Mouse (Mus musculus) lung, postnatal 0 days (tissue): Measurements from ENCODE around the gene Sox15. TPM values are rescaled to one million over a fixed set of nuclear protein-coding genes. Genes with fewer than 3 reads are reported as not detected.
"Not testable (repeated sequence)": the region's sequence is repeated elsewhere in the genome, so short reads cannot be mapped to it uniquely, and the experiment has no call there.

Experiments used
- ATAC-seq: fragments of 200-750 bp; cut with Nextera tagmentation; 2 replicates; pipeline ENCODE4 v1.8.0; 2017; ENCODE audit warnings: moderate library complexity
- DNase-seq: peaks from one replicate; pipeline ENCODE4 v3.0.0-alpha.2; 2016; ENCODE audit warnings: low spot score
- H3K27ac ChIP-seq: fragments of 300-500 bp; sonication (generic); 2 replicates; pipeline ENCODE4 v1.5.1; 2014; ENCODE audit warnings: antibody characterized with exemption, mild to moderate bottlenecking, low read length, mixed read lengths
- H3K27me3 ChIP-seq: fragments of 300-500 bp; sonication (generic); replicated peaks from 2 replicates; pipeline ENCODE4 v1.6.1; 2014; ENCODE audit warnings: low read length, mixed read lengths; ENCODE audit not compliant: insufficient read depth
- H3K36me3 ChIP-seq: fragments of 300-500 bp; sonication (generic); 2 replicates; pipeline ENCODE4 v1.6.1; 2014; ENCODE audit warnings: low read length, mixed read lengths; ENCODE audit not compliant: insufficient read depth
- H3K4me1 ChIP-seq: fragments of 300-500 bp; sonication (generic); 2 replicates; pipeline ENCODE4 v1.6.1; 2014; ENCODE audit warnings: antibody characterized with exemption, low read depth, low read length, mixed read lengths; ENCODE audit not compliant: insufficient read depth
- H3K4me2 ChIP-seq: fragments of 300-500 bp; sonication (generic); replicated peaks from 2 replicates; pipeline ENCODE4 v1.6.1; 2014; ENCODE audit warnings: low read depth, mild to moderate bottlenecking, low read length, moderate library complexity, mixed read lengths
- H3K4me3 ChIP-seq: fragments of 300-500 bp; sonication (generic); 2 replicates; pipeline ENCODE4 v1.5.1; 2014; ENCODE audit warnings: low read depth, low read length
- H3K9ac ChIP-seq: fragments of 300-500 bp; sonication (generic); replicated peaks from 2 replicates; pipeline ENCODE4 v1.6.1; 2014; ENCODE audit warnings: low read depth, mild to moderate bottlenecking
- H3K9me3 ChIP-seq: fragments of 300-500 bp; sonication (generic); 2 replicates; pipeline ENCODE4 v1.6.1; 2016; ENCODE audit warnings: low read length, mixed read lengths
- CTCF ChIP-seq: IDR thresholded peaks from 2 replicates; pipeline ENCODE4 v1.5.1; 2016; ENCODE audit warnings: antibody characterized with exemption, mild to moderate bottlenecking
- EP300 ChIP-seq: IDR thresholded peaks from 2 replicates; pipeline ENCODE4 v1.6.1; 2016; ENCODE audit warnings: antibody characterized with exemption, mild to moderate bottlenecking, control low read depth
- WGBS: fragments of 180-500 bp; shearing (Covaris S2); extraction: QIAGEN DNeasy Blood & Tissue Kit; methylation state at CpG from one replicate; pipeline ENCODE4 v1.1.7; 2014; 5-methylcytosine and 5-hydroxymethylcytosine counted together
- polyA plus RNA-seq: library from polyadenylated mRNA; unstranded; fragments of >200 nt; fragmentation: Nextera tagmentation; extraction: Ambion mirVana; gene quantifications from 2 replicates; pipeline ENCODE4 v1.2.1, GENCODE M21; 2015

Gene Sox15
- polyA plus RNA-seq, 1 experiment from 2014 or later = 0.14 TPM

DNA sequence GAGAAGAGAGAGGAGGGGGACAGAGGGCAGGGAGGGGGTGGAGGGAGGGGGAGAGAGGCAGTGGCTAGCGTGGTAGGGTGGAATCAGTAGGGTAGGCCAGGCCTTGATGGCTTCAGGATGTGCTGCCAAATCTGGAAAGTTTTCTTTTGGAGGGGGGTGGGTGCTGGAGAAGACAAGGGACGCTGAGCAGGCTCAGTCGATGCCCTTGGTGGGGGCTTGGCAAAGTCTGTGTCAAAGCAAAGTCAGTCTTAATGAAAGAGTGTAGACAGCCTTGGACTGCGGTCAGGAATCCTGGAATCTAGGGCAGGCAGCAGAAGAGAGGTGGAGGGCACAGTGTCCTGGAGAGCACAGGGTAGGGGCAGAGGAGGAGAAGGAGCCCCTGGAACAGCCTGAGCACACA is 44.2 kb upstream of the Sox15 start:
- no peak overlapping the region for H3K27ac ChIP-seq
- no peaks in the 10 kb centered on the region for H3K36me3 ChIP-seq
- no peak for DNase-seq
- ATAC-seq = no peak
- no peak overlapping the region for H3K4me3 ChIP-seq
- H3K9me3 ChIP-seq = no peaks in the 10 kb centered on the region
- H3K9ac ChIP-seq = no peak overlapping the region
- TF ChIP-seq CTCF = no peak
- TF ChIP-seq EP300 = no peak
- H3K27me3 ChIP-seq = no peaks in the 10 kb centered on the region
- no peak overlapping the region for H3K4me2 ChIP-seq
- H3K4me1 ChIP-seq = peaks cover 8% of the 10 kb centered on the region; the same call in 1 of the 2 replicates
- 63% methylated on average over 4 of the region's 4 CpGs for WGBS

DNA sequence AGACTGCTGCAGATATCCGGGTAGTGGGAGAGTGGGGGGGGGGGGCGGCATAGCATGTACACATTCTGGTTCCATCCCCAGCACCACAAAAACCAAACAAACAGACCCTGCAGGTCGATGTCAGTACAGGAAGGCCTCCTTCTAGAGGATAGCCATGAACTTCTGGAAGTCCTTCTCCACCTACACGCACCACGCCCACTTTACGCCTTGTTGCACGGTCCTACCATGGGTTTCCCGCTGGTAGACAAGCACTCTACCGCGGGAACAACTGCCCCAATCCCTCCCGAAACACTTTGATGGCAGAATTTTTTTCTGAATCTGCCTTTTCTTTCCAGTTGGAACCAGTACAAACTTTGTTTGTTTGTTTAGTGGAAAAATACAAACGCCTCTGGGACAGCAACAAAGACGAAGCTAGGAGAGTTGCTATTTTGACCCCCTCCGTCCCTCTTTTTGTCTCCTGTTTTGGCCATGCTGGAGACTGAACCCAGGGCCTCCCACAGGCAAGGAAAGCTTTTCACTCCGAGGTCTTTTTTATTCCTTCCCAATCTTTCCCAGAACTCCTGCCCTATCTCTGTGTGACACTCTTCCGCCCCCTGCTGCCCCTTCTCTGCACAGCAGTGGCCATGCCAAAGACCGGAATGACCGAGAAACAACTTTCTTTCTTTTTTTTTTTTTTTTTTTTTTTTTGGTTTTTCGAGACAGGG is 41.4 kb upstream of the Sox15 start:
- Histone ChIP-seq H3K4me3 (no peak overlapping the region), H3K27ac (no peak overlapping the region), H3K4me2 (peak overlapping the region; percentile 36), H3K9me3 (no peaks in the 10 kb centered on the region), H3K36me3 (no peaks in the 10 kb centered on the region), H3K27me3 (no peaks in the 10 kb centered on the region), H3K9ac (0 out of 2 replicates have a peak overlapping the region, but pooled peaks have one; percentile 16), H3K4me1 (peaks cover 4% of the 10 kb centered on the region; the same call in 1 of the 2 replicates)
- DNase-seq (peak; percentile 94), ATAC-seq (peak; percentile 84)
- no peak for TF ChIP-seq EP300
- TF ChIP-seq CTCF = peak; percentile 86
- 10% methylated on average over 18 of the region's 19 CpGs for WGBS

DNA sequence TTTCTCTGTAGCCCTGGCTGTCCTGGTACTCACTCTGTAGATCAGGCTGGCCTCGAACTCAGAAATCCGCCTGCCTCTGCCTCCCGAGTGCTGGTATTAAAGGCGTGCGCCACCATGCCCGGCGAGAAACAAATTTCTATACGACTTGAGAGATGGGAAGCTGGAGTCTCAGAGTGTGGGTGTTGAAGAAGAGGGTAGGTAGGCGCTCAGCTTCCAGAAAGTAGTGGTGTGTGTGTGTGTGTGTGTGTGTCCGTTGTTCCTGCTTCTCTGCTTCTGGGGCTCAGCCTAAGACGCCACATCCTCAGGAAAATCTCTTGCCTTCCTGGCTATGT is 40.9 kb upstream of the Sox15 start:
- ATAC-seq, DNase-seq, H3K27ac ChIP-seq, H3K27me3 ChIP-seq, H3K4me1 ChIP-seq, H3K9me3 ChIP-seq, H3K9ac ChIP-seq, H3K4me3 ChIP-seq, H3K36me3 ChIP-seq: not testable (repeated sequence)
- WGBS = 43% methylated on average over 11 of the region's 11 CpGs
- peak overlapping the region; percentile 36; the same call in 1 of the 2 replicates for H3K4me2 ChIP-seq

DNA sequence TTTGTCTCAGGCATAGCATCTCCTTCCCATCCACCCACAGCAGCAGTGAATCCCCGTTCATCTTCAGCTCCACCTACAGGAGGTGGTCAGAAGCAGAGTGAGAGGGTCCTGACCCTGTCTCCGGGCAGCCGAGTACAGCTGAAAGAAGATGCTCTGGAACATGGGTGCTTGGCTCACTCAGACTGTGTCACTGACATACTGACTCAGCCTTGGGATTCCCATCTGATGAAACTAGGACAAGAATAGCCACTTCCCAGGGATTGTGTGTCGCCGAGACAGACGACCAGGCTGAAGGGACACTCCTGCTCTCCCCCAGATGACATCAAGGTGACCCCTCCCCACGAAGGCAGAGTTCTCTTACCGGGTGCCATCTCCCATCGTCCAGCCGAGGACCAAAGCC is 38.3 kb upstream of the Sox15 start:
- Histone ChIP-seq H3K9ac (no peak overlapping the region), H3K4me1 (peaks cover 4% of the 10 kb centered on the region; the same call in 1 of the 2 replicates), H3K4me3 (no peak overlapping the region), H3K9me3 (no peaks in the 10 kb centered on the region), H3K4me2 (no peak overlapping the region), H3K36me3 (no peaks in the 10 kb centered on the region), H3K27ac (no peak overlapping the region), H3K27me3 (no peaks in the 10 kb centered on the region)
- no peak for DNase-seq
- no peak for TF ChIP-seq EP300
- no peak for TF ChIP-seq CTCF
- 44% methylated on average over 10 of the region's 10 CpGs for WGBS
- no peak for ATAC-seq

DNA sequence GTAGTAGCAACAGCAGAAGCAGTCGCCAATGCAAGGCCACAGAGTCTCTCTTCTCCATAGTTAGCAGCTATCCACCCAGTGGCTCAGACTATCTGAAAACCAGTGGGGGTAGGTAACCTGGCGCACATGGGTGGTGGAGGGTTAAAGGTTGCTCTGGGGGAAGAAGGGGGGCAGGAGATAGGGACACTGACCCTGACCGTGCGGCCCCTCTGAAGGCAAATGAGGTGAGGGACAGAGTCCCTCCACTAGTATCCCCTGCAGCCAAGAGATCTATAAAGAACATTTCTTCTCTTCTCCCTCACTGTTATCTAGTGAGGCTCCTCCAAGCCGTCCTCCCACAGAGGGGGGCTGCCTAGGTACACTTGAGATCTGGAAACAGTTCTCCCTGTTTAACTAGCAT is 37.3 kb upstream of the Sox15 start, which contains the start of gene Shbg:
Shbg (minus strand) TSS at position 101 of the 400 bp plus-strand sequence.
- H3K4me2 ChIP-seq = no peak within 1 kb of the TSS
- no peak for ATAC-seq
- no peaks in the 10 kb centered on the region for H3K27me3 ChIP-seq
- H3K36me3 ChIP-seq = no peaks in the 10 kb centered on the region
- H3K4me3 ChIP-seq = no peak within 1 kb of the TSS
- 64% methylated on average over 5 of the region's 5 CpGs for WGBS
- H3K4me1 ChIP-seq = peaks cover 4% of the 10 kb centered on the region; the same call in 1 of the 2 replicates
- no peak within 1 kb of the TSS for H3K27ac ChIP-seq
- H3K9me3 ChIP-seq = no peaks in the 10 kb centered on the region
- DNase-seq = no peak
- H3K9ac ChIP-seq = no peak within 1 kb of the TSS
- TF ChIP-seq EP300 = no peak
- TF ChIP-seq CTCF = no peak

DNA sequence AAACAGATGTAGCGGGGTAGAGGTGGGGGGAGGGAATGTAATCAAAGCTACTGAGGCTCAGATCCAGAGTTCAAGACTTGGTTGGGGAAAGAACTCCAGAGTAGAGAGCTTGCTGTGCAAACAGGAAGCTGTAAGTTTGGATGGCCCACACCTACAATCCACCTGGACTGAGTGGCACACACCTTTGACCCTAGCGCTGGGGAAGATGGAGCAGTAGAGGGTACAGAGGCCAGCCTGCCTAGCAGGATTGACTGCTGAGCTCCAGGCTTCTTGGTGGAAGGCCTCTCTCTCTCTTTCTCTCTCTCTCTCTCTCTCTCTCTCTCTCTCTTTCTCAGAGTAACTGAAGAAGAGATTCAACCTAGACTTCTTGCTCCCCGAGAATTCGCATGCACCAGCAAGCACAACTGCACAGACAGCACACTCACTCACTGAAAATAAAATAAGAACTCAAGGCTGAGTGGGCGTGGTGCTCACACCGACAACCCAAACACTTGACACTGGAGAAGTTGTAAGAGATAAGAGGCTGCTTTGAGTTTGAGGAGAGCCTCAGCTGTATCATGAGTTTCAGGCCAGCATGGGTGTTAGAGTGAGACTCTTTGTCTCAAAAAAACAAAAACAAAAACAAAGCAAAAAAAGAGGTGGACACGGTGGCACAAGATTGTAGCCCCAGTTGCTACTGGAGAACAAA is 34.6 kb upstream of the Sox15 start:
- Histone ChIP-seq H3K27me3 (no peaks in the 10 kb centered on the region), H3K27ac (no peak overlapping the region), H3K36me3 (no peaks in the 10 kb centered on the region), H3K4me2 (no peak overlapping the region), H3K9me3 (no peaks in the 10 kb centered on the region), H3K4me3 (no peak overlapping the region), H3K9ac (no peak overlapping the region), H3K4me1 (no peaks in the 10 kb centered on the region)
- ATAC-seq = no peak
- 60% methylated on average over 7 of the region's 7 CpGs for WGBS
- no peak for DNase-seq
- TF ChIP-seq EP300 = no peak
- TF ChIP-seq CTCF = no peak
